Mouse (Mus musculus): ENCODE data around the gene Colgalt1. TPM values are rescaled to one million over a fixed set of nuclear protein-coding genes. Genes with fewer than 3 reads are reported as not detected.

The Colgalt1 gene
- total and polyA plus RNA-seq, 3 experiments: 72.0 to 85.3 (median 73.7) TPM

GRCm38 (mm10) chr8:71592374-71593170, 18.2 kb upstream of the Colgalt1 start (continued):
- TF ChIP-seq TCF12 (IDR thresholded peaks at IDR 0.05; ENCODE audit: low read depth, low read length) (peak; percentile 11), E2F4 (IDR thresholded peaks at IDR 0.05; ENCODE audit: insufficient replicate concordance, low read depth, low read length) (no peak)

GRCm38 (mm10) chr8:71593556-71594323, 17.1 kb upstream of the Colgalt1 start:
- H3K9me3 ChIP-seq (replicated peaks; ENCODE audit: low read length): no peaks in the 10 kb centered on the region
- peaks cover 0 to 20% of the 10 kb centered on the region in 2 experiments for H3K36me3 ChIP-seq (replicated peaks in 1 of 2; ENCODE audit: control insufficient read depth in 1 of 2, insufficient read depth in 1 of 2, low read length in 1 of 2)
- H3K4me3 ChIP-seq (replicated peaks in 1 of 3; ENCODE audit: low read depth in 2 of 3, low read length in 2 of 3, poor library complexity in 1 of 3): peak overlapping the region; percentile 3 to 89 (median 70)
- H3K4me1 ChIP-seq (ENCODE audit: control insufficient read depth in 1 of 2, insufficient read depth in 2 of 2): peaks cover 43 to 67% of the 10 kb centered on the region in 2 experiments
- peaks cover 20% of the 10 kb centered on the region for H3K79me2 ChIP-seq (replicated peaks; ENCODE audit: control insufficient read depth, extremely low read depth, insufficient read depth, poor library complexity, severe bottlenecking)
- in situ Hi-C loops (cut with MboI; ENCODE audit: low pct_ligation_motif_present, low pct_unique_long_range_greater_than_20kb, low sequenced_read_pairs) (no loop called here), dilution Hi-C loops (cut with MboI; ENCODE audit: extremely low pct_ligation_motif_present, extremely low pct_unique_long_range_greater_than_20kb, low sequenced_read_pairs) (no loop called here)
- no peaks in the 10 kb centered on the region for H3K27me3 ChIP-seq (replicated peaks)
- peak overlapping the region; percentile 87 for H3K9ac ChIP-seq (ENCODE audit: insufficient read depth, low read depth)
- no peak for DNase-seq (ENCODE audit: extremely low read depth)
- TF ChIP-seq POLR2AphosphoS2 (IDR thresholded peaks at IDR 0.05; ENCODE audit: low read depth, low read length) (0 out of 2 replicates have a peak, but pooled peaks have one; percentile 22), JUND (conservative IDR thresholded peaks at IDR 0.05; ENCODE audit: low read depth, low read length) (no peak), CHD2 (IDR thresholded peaks at IDR 0.05; ENCODE audit: low read length) (no peak)
- peak overlapping the region; percentile 23; the same call in 1 of the 2 replicates for H3K27ac ChIP-seq (ENCODE audit: insufficient read depth, low read depth)
- peak overlapping the region; percentile 26 for H3K4me2 ChIP-seq (ENCODE audit: insufficient read depth, low read depth, poor library complexity, severe bottlenecking)

GRCm38 (mm10) chr8:71594324-71594722, 16.5 kb upstream of the Colgalt1 start:
- no peaks in the 10 kb centered on the region for H3K27me3 ChIP-seq (replicated peaks)
- H3K79me2 ChIP-seq (replicated peaks; ENCODE audit: control insufficient read depth, extremely low read depth, insufficient read depth, poor library complexity, severe bottlenecking): peaks cover 20% of the 10 kb centered on the region
- TF ChIP-seq MAX (IDR thresholded peaks at IDR 0.05; ENCODE audit: low read length): no peak
- TF ChIP-seq EP300 (IDR thresholded peaks at IDR 0.05; ENCODE audit: low read length): no peak
- TF ChIP-seq ETS1 (conservative IDR thresholded peaks at IDR 0.05; ENCODE audit: low read depth, low read length): no peak
- TF ChIP-seq IRF4 (IDR thresholded peaks at IDR 0.05; ENCODE audit: low read depth, low read length): no peak
- no peak for TF ChIP-seq USF2 (conservative IDR thresholded peaks at IDR 0.05; ENCODE audit: low read depth, low read length)
- no peak for TF ChIP-seq BHLHE40 (IDR thresholded peaks at IDR 0.05; ENCODE audit: low read depth, low read length)
- no peak for TF ChIP-seq ZC3H11A (IDR thresholded peaks at IDR 0.05; ENCODE audit: low read depth, low read length)
- TF ChIP-seq POLR2A (IDR thresholded peaks at IDR 0.05; ENCODE audit: low read depth, low read length): 0 out of 2 replicates have a peak, but pooled peaks have one; percentile 24
- no peak for TF ChIP-seq TBP (conservative IDR thresholded peaks at IDR 0.05; ENCODE audit: low read depth, low read length)
- TF ChIP-seq CTCF (conservative IDR thresholded peaks at IDR 0.05 in 1 of 2, IDR thresholded peaks at IDR 0.05 in 1 of 2; ENCODE audit: low read depth in 2 of 2, low read length in 2 of 2): no peak
- TF ChIP-seq MEF2A (IDR thresholded peaks at IDR 0.05; ENCODE audit: borderline replicate concordance, low read depth, low read length): no peak
- peak; percentile 58; the same call in 1 of the 2 replicates for TF ChIP-seq MAFK (IDR thresholded peaks at IDR 0.05; ENCODE audit: insufficient replicate concordance, low read length)
- no peak for TF ChIP-seq KAT2A (IDR thresholded peaks at IDR 0.05; ENCODE audit: insufficient replicate concordance, low read length)
- no peak for TF ChIP-seq USF1 (IDR thresholded peaks at IDR 0.05; ENCODE audit: low read depth, low read length)
- no peak for TF ChIP-seq TCF12 (IDR thresholded peaks at IDR 0.05; ENCODE audit: low read depth, low read length)
- TF ChIP-seq RCOR1 (conservative IDR thresholded peaks at IDR 0.05; ENCODE audit: low read depth, low read length): no peak
- TF ChIP-seq NRF1 (IDR thresholded peaks at IDR 0.05; ENCODE audit: low read depth, low read length): no peak
- TF ChIP-seq SMC3 (IDR thresholded peaks at IDR 0.05; ENCODE audit: low read depth, low read length): no peak
- peak; percentile 61 for TF ChIP-seq ZNF384 (IDR thresholded peaks at IDR 0.05; ENCODE audit: low read depth, low read length)
- no peak for TF ChIP-seq CHD1 (IDR thresholded peaks at IDR 0.05; ENCODE audit: low read depth, low read length)
- peak overlapping the region; percentile 26 for H3K4me2 ChIP-seq (ENCODE audit: insufficient read depth, low read depth, poor library complexity, severe bottlenecking)
- H3K4me3 ChIP-seq (replicated peaks in 1 of 3; ENCODE audit: low read depth in 2 of 3, low read length in 2 of 3, poor library complexity in 1 of 3): peak overlapping the region; percentile 50 to 89 (median 70)
- dilution Hi-C loops (cut with MboI; ENCODE audit: extremely low pct_ligation_motif_present, extremely low pct_unique_long_range_greater_than_20kb, low sequenced_read_pairs) (no loop called here), in situ Hi-C loops (cut with MboI; ENCODE audit: low pct_ligation_motif_present, low pct_unique_long_range_greater_than_20kb, low sequenced_read_pairs) (no loop called here)
- H3K27ac ChIP-seq (ENCODE audit: insufficient read depth, low read depth): peak overlapping the region; percentile 62
- peak overlapping the region; percentile 60; the same call in 1 of the 2 replicates for H3K9ac ChIP-seq (ENCODE audit: insufficient read depth, low read depth)
- no peaks in the 10 kb centered on the region for H3K9me3 ChIP-seq (replicated peaks; ENCODE audit: low read length)
- peaks cover 46 to 67% of the 10 kb centered on the region in 2 experiments for H3K4me1 ChIP-seq (ENCODE audit: control insufficient read depth in 1 of 2, insufficient read depth in 2 of 2)
- no peak for DNase-seq (ENCODE audit: extremely low read depth)
- H3K36me3 ChIP-seq (replicated peaks in 1 of 2; ENCODE audit: control insufficient read depth in 1 of 2, insufficient read depth in 1 of 2, low read length in 1 of 2): peaks cover 0 to 26% of the 10 kb centered on the region in 2 experiments

Data from CH12.LX (cell line).